Mouse (Mus musculus): Measurements from ENCODE around the gene Tmeff1.

Tmeff1 gene

DNA sequence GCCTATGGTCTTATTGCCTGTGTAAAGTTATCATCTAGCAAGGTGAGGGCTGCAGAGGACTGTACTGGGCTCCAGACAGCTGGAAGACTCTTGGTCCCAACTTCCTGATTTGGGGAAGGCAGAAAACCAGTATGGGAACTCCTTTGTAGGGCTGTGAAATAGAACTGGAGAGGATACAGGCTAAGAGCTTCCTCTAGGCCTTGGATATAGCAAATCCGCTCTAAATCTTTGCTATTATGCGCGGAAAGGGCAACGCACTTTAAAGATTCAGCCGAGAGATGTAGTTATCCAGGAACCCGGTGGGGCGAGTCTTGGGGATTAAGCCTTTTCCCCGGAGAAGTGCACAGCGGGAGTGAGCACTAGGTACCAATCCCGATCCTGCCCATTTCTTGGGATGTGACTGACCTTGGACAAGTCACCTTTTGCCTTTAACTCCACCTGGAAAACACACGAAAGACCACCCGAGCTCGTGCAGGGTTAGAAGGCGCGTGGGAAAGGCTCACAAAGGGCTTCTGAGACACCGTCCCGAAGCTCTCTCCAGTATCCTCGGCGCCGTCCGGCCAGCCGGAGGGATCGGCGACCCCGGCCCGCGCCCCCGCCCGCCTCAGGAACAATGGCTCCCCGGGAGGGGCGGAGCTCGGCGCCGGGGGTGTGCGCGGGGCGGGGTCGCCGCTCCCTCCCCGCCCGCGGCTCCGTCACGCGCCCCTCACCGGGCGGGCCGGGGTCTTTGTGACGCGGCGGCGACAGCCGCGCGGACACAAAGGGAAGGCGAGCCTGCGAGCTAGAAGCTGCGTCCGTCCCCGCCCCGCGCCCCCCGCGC is at the start of gene Tmeff1:
Gene Tmeff1, plus strand, starts transcription at position 754 of the 820 bp plus-strand sequence.
- Histone ChIP-seq H3K4me1 (replicated peaks; ENCODE audit: low read depth, low read length) (peaks cover 81% of the 10 kb centered on the region), H3K9me3 (ENCODE audit: low read length) (no peaks in the 10 kb centered on the region), H3K4me3 (replicated peaks; ENCODE audit: low read length) (peak within 1 kb of the TSS; percentile 95)

DNA sequence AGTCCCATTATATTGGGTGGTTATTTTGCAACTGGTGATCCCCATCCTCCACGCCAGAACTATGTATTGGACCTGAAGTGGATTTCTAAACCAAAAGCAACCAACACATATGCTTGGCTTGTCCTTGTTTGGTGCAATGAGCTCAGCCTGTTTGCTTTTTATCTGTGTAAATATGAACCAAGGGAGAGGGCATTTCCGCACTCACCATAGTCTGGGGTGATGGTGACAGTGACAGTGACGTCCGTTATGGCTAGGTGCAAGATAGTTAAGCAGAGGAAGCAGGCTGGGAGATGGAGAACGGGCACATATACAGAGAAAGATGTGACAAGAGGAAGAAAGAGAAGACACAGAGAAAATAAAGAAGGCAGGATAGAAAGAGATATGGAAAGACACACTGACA is 48.7 kb upstream of the Tmeff1 start:
- Histone ChIP-seq H3K36me3 (ENCODE audit: insufficient read depth, low read length) (no peaks in the 10 kb centered on the region), H3K4me3 (replicated peaks; ENCODE audit: low read length) (no peak overlapping the region), H3K9me3 (ENCODE audit: low read length) (no peaks in the 10 kb centered on the region), H3K4me1 (replicated peaks; ENCODE audit: low read depth, low read length) (peaks cover 42% of the 10 kb centered on the region), H3K27me3 (ENCODE audit: insufficient read depth, low read length) (no peaks in the 10 kb centered on the region)
- TF ChIP-seq CTCF (conservative IDR thresholded peaks at IDR 0.05; ENCODE audit: low read length) (no peak), POU5F1 (IDR thresholded peaks at IDR 0.05; ENCODE audit: borderline replicate concordance, low read length) (no peak), NANOG (IDR thresholded peaks at IDR 0.05; ENCODE audit: borderline replicate concordance, low read length) (no peak)

More for the DNA sequence above, at the start of gene Tmeff1:
- Histone ChIP-seq H3K36me3 (ENCODE audit: insufficient read depth, low read length) (peaks cover 13% of the 10 kb centered on the region), H3K27me3 (ENCODE audit: insufficient read depth, low read length) (no peaks in the 10 kb centered on the region)
- no peak for TF ChIP-seq NANOG (IDR thresholded peaks at IDR 0.05; ENCODE audit: borderline replicate concordance, low read length)
- no peak for TF ChIP-seq CTCF (conservative IDR thresholded peaks at IDR 0.05; ENCODE audit: low read length)
- TF ChIP-seq POU5F1 (IDR thresholded peaks at IDR 0.05; ENCODE audit: borderline replicate concordance, low read length): no peak

DNA sequence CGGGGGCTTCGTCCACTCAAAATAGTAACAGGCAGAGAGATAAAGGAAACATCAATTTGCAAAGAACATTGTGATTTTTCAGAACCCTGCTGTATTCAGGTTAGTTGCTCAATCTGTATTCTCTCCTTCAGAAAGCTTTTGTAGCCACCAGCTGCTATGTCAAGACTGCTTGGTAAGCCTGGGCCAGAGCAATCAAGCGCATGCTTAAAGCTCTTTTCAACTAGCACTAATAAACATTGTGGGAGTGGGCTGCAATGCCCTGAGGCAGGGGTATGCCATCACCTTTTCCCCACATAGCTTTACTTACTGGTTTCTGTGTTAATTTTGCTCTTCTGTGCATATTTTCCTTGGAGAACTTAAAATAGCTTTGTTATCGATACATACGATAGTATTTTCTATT is 48.0 kb upstream of the Tmeff1 start:
- H3K27me3 ChIP-seq (ENCODE audit: insufficient read depth, low read length): no peaks in the 10 kb centered on the region
- TF ChIP-seq POU5F1 (IDR thresholded peaks at IDR 0.05; ENCODE audit: borderline replicate concordance, low read length): no peak
- no peak for TF ChIP-seq CTCF (conservative IDR thresholded peaks at IDR 0.05; ENCODE audit: low read length)
- TF ChIP-seq NANOG (IDR thresholded peaks at IDR 0.05; ENCODE audit: borderline replicate concordance, low read length): no peak

DNA sequence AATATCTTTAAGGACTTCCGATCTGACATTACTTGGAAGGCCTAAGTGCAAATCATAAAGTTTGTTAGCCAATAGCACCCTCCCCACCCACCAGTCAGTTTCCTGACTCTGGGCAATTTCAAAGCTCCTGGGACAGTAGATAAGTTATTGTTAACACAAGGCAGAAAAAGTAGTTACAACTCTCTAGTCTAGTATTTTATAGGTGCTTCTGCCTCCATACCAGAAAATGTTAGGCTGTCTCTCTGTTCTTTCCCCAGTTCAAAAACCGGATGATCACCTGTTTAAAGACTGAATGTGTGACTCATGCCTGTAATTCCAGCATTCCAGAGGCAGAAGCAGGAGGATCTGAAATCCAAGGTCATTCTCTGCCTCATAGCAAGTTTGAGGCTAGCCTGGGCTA is 46.4 kb upstream of the Tmeff1 start:
- TF ChIP-seq CTCF (conservative IDR thresholded peaks at IDR 0.05; ENCODE audit: low read length): no peak
- TF ChIP-seq POU5F1 (IDR thresholded peaks at IDR 0.05; ENCODE audit: borderline replicate concordance, low read length): no peak
- no peak for TF ChIP-seq NANOG (IDR thresholded peaks at IDR 0.05; ENCODE audit: borderline replicate concordance, low read length)

More for the DNA sequence above, 48.0 kb upstream of the Tmeff1 start:
- no peaks in the 10 kb centered on the region for H3K9me3 ChIP-seq (ENCODE audit: low read length)
- H3K4me1 ChIP-seq (replicated peaks; ENCODE audit: low read depth, low read length): peaks cover 43% of the 10 kb centered on the region
- H3K4me3 ChIP-seq (replicated peaks; ENCODE audit: low read length): no peak overlapping the region
- H3K36me3 ChIP-seq (ENCODE audit: insufficient read depth, low read length): no peaks in the 10 kb centered on the region

DNA sequence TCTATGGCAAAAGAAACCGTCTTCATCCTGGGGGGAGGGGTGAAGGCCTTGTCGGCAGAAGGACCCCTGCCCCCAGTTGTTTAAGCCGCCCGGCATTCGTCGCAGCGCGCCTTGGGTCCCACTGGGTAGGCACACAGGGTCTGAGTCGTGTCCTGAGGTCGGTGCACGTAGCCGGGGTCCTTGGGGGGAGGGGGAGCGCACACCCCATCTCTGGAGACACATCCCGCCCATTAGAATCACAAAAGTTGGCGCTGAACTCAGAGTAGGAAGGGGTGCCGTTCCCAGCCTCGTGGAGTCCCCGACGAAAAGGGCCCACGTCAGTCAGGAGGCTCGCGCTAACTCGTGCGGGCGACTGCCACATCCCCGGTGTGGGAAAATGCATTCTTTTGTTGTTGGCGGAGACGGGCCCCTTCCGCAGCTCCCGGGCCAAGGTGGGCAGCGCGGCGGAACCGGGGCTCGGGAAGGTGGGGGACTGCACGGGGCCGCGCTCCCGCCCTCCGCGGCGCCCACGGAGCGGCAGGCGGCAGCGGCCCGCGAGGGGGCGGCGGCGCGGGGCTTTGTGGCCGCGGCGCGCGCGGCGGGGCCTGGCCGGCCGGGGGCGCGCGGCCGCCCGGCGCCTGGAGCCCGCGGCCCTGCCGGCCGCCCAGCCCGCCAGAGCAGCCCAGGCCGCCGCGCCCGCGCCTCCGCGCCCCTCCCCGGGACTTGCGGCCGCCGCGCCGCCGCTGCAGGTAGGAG is 45.0 kb upstream of the Tmeff1 start, which contains the start of gene Msantd3:
Gene Msantd3, plus strand, starts transcription at position 95 of the 735 bp plus-strand sequence.
- Histone ChIP-seq H3K4me3 (replicated peaks; ENCODE audit: low read length) (peak within 1 kb of the TSS; percentile 87), H3K27me3 (ENCODE audit: insufficient read depth, low read length) (no peaks in the 10 kb centered on the region), H3K36me3 (ENCODE audit: insufficient read depth, low read length) (no peaks in the 10 kb centered on the region), H3K4me1 (replicated peaks; ENCODE audit: low read depth, low read length) (peaks cover 69% of the 10 kb centered on the region), H3K9me3 (ENCODE audit: low read length) (no peaks in the 10 kb centered on the region)
- TF ChIP-seq POU5F1 (IDR thresholded peaks at IDR 0.05; ENCODE audit: borderline replicate concordance, low read length): no peak; the same call in 1 of the 2 replicates
- no peak for TF ChIP-seq CTCF (conservative IDR thresholded peaks at IDR 0.05; ENCODE audit: low read length)
- no peak for TF ChIP-seq NANOG (IDR thresholded peaks at IDR 0.05; ENCODE audit: borderline replicate concordance, low read length)

More for the DNA sequence above, 46.4 kb upstream of the Tmeff1 start:
- H3K36me3 ChIP-seq (ENCODE audit: insufficient read depth, low read length): no peaks in the 10 kb centered on the region
- no peaks in the 10 kb centered on the region for H3K27me3 ChIP-seq (ENCODE audit: insufficient read depth, low read length)
- no peaks in the 10 kb centered on the region for H3K9me3 ChIP-seq (ENCODE audit: low read length)
- H3K4me1 ChIP-seq (replicated peaks; ENCODE audit: low read depth, low read length): peaks cover 55% of the 10 kb centered on the region
- H3K4me3 ChIP-seq (replicated peaks; ENCODE audit: low read length): no peak overlapping the region

DNA sequence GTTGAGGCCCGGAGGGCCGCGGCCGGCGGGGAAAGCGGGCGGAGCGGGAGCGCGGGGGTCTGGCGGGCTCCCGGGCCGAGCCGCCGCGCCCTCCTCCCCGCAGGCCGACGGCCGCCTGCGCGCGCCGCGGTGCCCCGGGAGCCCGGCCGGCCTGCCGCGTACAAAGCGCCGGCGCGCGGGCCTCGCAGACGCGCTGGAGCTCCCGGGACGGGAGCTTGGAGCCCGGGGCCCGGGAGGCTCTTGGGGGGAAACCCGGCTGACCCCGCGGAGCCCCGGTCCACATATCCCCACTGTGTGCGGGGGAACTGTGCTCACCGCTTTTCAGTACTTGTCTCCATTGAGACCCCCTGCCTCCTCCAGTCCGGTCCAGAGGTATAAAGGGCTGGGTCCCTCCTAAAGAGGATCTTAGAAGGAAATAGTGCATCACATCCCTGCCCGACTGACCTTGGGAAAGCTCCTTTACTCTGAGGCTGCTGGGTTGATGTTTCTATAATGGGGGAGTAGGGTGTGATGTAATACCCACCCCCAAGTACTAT is 44.3 kb upstream of the Tmeff1 start:
- H3K4me3 ChIP-seq (replicated peaks; ENCODE audit: low read length): peak overlapping the region; percentile 87
- TF ChIP-seq NANOG (IDR thresholded peaks at IDR 0.05; ENCODE audit: borderline replicate concordance, low read length): no peak
- TF ChIP-seq POU5F1 (IDR thresholded peaks at IDR 0.05; ENCODE audit: borderline replicate concordance, low read length): no peak
- TF ChIP-seq CTCF (conservative IDR thresholded peaks at IDR 0.05; ENCODE audit: low read length): no peak
- no peaks in the 10 kb centered on the region for H3K27me3 ChIP-seq (ENCODE audit: insufficient read depth, low read length)
- peaks cover 75% of the 10 kb centered on the region for H3K4me1 ChIP-seq (replicated peaks; ENCODE audit: low read depth, low read length)
- H3K36me3 ChIP-seq (ENCODE audit: insufficient read depth, low read length): peaks cover 5% of the 10 kb centered on the region
- H3K9me3 ChIP-seq (ENCODE audit: low read length): no peaks in the 10 kb centered on the region

DNA sequence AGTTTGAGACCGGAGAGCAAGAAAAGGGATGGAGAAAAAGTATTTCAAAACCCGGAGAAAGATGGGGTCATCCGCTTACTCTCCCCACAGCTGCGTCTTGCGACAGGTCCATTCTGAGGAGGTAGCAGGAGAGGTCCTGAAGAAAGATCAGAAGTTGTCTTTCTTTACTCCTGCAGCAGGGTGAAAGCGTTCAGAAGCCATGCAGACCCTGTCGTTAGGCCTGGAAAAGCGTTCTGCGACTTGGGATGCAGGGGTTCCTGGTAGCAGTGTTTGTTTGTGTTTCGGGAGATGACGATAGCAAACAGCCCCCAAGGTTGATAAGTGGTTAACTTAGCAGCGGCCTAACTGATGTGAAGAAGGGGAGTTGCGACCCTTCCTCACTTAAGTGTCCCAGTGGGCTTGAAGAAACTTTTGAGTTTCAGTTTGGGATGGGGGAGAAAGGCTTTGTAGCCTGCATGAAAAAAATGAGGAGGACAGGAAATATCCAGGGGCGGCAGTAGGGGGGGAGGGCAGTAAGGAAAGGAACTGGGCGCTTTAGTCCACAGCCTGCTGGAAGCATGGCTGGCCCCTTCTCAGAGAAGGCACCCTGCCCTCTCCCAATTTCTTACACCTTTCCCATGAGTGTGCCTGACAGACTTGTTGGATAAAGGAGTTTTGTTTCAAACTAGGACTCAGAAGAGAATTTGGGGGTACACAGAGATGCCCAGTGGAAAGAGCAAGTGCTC is 43.3 kb upstream of the Tmeff1 start:
- H3K4me3 ChIP-seq (replicated peaks; ENCODE audit: low read length): peak overlapping the region; percentile 87
- H3K36me3 ChIP-seq (ENCODE audit: insufficient read depth, low read length): peaks cover 10% of the 10 kb centered on the region
- peaks cover 86% of the 10 kb centered on the region for H3K4me1 ChIP-seq (replicated peaks; ENCODE audit: low read depth, low read length)
- no peaks in the 10 kb centered on the region for H3K27me3 ChIP-seq (ENCODE audit: insufficient read depth, low read length)
- TF ChIP-seq CTCF (conservative IDR thresholded peaks at IDR 0.05; ENCODE audit: low read length) (no peak), NANOG (IDR thresholded peaks at IDR 0.05; ENCODE audit: borderline replicate concordance, low read length) (no peak), POU5F1 (IDR thresholded peaks at IDR 0.05; ENCODE audit: borderline replicate concordance, low read length) (no peak)
- H3K9me3 ChIP-seq (ENCODE audit: low read length): no peaks in the 10 kb centered on the region
